Mouse (Mus musculus) urinary bladder, adult 2 months (tissue): ENCODE measurements around the gene Atad5. TPM values are rescaled to one million over a fixed set of nuclear protein-coding genes. Genes with fewer than 3 reads are reported as not detected.
A peak's percentile ranks its signal among the peaks of the same experiment; 100 is the strongest.

ENCODE experiments used
- DNase-seq: peaks from one replicate; pipeline ENCODE4 v3.0.0; 2022; ENCODE audit warnings: low spot score
- polyA plus RNA-seq: library from polyadenylated mRNA; depleted of rRNA; stranded (reverse); fragments of >200 nt; gene quantifications from 2 replicates; pipeline ENCODE4 v1.2.3, GENCODE M21; 2012

Atad5 gene
- polyA plus RNA-seq, 1 experiment, result 2.4 TPM

DNA sequence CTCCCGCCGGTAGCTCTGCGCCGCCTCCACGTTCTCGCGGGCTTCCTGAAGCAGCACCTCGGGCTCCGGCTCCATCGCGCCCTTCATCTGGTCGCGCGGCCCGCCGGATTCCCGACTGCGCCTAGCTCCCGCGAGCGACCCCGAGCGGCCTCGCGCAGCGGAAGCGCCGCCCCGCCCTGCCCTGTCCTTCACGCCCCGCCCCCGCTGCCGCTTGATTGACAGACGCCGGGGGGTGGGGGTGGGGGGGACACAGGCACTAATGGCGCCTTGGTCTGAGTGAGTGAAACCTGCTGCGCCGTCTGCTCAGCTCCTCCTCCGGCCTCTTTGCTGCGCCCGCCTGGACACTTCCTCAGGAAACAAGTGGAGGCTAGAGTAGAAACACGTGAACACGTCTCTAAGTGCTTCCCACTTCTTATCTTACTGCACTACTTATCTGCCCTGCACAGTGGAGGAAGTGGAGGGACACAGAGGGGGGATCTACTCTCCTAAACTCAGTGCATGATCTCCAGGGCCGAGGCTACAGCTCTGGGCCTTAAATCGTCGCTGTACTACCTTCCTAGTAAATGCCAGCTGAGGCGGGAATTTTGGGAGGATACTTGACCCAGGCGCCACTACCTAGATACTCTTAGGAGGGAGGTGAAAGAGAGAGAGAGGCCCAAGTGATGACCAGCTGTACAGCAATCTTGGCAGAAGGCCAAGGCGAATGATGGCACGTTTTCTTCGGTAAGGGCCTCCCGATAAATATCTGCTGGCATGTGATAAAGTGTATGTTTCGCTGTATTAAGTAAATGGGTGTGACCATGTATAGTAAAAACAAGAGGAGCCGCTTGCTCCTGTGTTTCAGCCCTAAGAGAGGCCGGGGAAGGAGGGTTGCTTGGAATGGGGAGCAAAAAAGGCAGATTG is 8.1 kb upstream of the Atad5 start, which contains the start of gene Crlf3:
TSS of gene Crlf3 (minus strand) at position 166 of the 903 bp plus-strand sequence.
- peak; percentile 81 for DNase-seq

DNA sequence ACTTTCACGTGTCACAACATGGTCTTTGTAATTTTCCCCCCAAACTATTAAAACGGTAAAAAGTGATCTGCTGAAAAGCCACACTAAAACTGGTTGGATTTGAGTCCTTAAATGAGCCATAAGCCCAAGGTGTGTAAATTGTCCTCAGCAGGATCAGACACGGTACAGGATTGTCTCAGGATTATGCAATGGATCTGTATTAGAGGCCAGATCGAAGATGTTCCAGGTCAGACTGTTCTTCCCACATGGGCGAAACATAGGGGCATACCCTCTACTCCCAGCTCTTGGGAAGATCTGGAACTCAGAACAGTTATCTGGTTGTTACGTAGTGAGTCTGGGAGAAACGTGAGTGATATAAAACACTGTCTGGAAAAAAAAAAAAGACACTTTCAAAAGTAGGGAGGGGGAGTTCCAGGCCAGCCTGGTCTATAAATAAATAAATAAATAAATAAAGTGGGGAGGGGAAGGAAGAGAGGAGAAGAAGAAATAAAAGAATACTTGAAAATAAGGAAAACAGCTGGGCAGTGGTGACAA is 7.3 kb upstream of the Atad5 start:
- no peak for DNase-seq

DNA sequence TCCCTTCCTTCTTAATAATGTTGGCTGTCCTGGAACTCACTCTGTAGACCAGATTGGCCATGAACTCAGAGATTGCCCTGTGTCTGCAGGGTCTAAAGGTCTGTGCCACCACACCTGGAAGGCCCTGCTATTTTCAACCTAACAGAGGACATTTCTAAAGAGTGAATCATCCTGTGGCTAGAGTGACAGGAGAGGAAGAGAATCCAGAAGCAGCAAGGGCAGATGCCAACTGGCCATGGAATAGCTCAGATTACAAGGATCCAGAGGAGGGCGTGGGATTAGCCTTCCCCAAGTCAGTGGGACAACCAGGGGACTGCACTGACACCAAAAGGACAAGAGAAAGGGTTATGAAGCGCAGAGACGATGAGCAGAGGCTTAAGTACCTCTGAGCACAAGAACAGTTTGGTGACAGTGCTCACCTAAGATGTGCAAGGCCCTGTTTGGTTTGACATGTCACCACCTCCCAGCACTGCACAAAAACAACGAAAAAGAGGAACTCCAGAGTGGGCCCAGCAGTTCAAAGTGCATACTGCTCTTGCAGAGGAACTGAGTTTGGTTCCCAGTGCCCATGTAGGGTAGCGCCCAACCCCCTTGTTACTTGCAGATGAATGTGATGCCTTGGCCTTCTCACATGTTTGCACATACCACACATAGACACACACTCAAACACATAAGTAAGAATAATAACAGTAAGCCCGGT is 3.7 kb upstream of the Atad5 start:
- no peak for DNase-seq

DNA sequence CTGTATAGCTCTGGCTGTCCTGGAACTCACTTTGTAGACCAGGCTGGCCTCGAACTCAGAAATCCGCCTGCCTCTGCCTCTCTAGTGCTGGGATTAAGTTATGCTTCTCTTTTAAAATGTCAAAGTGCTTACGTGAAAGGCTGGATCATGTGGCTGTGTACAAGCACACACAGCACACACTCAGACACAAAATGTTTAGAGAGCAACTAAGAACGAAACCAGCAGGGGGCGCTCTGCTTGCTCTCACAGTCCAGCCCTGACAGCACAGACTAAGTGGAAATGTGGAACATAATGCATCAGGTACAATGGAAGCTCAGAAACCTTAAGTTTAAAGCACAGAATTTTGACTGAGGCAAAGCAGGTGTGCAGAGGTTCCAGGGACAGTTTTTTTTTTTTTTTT is 2.4 kb upstream of the Atad5 start:
- peak; percentile 43 for DNase-seq

- no peak for DNase-seq
Observed at GRCm38 (mm10) chr11:80089817-80090214, 616 bp downstream of the Atad5 start.

GRCm38 (mm10) chr11:80090555-80091164 is 1.5 kb downstream of the Atad5 start:
- no peak for DNase-seq

- no peak for DNase-seq
Observed at GRCm38 (mm10) chr11:80098444-80099056, 9.3 kb downstream of the Atad5 start.

GRCm38 (mm10) chr11:80101298-80101697 is 12.1 kb downstream of the Atad5 start:
- no peak for DNase-seq

DNA sequence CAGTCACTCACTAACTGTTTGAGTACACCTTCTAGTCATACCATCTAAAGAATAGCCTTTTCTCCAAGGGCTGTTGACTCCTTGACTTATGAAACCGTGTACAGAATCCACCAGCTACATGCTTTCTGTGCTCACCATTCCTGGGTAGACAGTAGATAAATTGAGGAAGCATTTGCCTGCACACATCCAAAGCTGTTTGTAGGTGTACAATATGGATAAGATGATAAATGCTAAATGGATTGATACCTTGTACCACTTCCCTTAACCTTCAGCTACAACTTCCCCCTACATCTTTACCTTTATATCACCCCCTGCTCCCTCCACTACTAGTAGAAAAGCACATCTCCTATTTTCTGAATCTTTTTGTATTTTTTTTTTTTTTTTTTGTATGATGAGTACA is 15.2 kb downstream of the Atad5 start:
- DNase-seq, result no peak

DNA sequence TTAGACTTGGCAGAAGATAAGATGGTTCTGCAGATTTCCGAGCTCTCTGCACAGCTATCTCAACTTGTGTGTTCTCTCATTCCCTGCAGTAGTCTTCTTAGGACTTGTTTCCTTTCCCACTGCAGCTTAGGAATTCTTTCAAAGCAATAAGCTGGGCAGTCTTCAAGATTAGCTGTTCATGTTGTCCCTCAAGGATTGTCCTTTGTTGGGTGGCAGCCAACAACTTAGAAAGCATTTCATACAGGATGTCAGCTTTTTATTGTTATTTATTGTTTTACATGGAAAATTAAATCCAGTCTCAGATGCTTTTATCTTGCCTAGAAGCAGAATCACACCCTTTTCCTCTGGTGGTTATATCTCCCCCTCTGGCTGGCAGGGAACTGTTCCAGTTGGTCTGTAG is 27.2 kb downstream of the Atad5 start:
- DNase-seq, result no peak

- no peak for DNase-seq
Observed at GRCm38 (mm10) chr11:80132050-80132449, 42.9 kb downstream of the Atad5 start.

- DNase-seq, result no peak
Observed at GRCm38 (mm10) chr11:80134744-80135143, 45.5 kb downstream of the Atad5 start.

GRCm38 (mm10) chr11:80135954-80136683 is 46.9 kb downstream of the Atad5 start:
- no peak for DNase-seq

DNA sequence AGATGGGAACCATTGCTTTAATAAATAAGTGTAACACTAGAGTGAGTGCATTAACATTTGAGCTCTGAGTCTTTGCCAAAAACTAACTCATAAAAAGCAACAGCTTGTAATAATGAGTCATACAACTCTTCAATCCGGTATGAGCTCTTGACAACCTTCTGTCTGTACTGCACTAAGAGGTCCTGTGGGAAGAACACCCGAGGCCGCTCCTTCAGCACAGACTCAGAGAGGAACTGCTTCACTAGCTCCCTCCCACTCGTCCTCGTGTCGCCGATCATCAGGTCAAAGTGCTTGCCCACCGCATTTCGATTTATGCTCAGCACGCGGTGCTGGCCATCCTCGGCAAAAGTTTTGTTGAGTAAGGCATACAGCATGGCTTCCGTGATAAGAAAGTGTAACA is 47.6 kb downstream of the Atad5 start:
- no peak for DNase-seq

GRCm38 (mm10) chr11:80137773-80138172 is 48.6 kb downstream of the Atad5 start:
- DNase-seq, result no peak

DNA sequence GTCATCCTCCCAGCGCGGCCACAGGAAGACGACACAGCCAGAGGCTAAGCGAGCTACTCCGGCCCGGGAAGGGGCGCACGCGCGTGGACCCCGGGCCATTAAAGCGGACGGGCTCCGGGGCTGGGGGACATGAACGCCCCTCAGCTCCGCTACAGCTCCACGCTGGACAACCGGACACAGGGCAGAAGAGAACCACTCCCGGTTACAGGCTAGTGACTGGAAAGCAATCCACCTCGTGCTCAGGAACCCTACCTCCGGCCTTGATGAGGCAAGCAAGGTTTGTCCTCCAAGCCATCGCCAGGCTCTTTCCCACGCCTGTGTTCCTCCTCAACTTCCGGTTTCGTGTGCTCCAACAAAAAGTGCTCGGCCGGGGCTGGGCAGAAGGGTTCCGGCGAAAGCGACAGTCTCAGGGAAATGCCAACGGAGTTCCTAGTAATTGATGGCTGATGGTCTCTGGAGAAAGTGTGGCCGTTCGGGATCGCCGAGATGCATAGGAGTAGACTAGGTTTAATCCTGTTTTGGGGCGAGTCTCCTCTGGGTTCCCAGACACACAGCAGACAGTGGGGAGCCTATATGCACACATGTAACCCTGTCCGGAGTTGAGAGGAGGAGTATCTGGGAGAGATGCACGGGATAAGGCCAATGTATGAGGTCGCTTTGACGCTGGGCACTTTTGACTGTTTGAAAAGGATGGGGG is 52.8 kb downstream of the Atad5 start, which contains the start of gene Tefm:
TSS of gene Tefm (minus strand) at position 351 of the 697 bp plus-strand sequence.
- peak; percentile 73 for DNase-seq

DNA sequence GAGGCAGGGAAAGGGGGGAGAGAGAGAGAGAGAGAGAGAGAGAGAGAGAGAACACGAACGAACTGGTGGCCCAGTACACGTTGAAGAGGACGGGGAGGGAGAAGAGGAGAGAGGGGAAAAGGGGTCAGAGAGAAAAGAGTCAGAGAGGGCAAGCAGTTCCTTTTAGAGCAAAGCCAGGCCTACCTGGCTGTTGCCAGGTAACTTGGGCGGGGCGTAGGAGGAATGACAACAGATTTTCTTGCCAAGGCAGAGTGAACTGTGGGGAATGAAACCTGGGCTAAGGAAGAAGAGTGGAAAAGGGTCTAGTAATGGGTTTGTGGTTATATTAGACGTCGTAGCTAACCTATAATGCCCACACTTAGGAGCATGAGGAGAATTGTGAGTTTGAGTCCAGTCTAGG is 53.7 kb downstream of the Atad5 start:
- no peak for DNase-seq

DNA sequence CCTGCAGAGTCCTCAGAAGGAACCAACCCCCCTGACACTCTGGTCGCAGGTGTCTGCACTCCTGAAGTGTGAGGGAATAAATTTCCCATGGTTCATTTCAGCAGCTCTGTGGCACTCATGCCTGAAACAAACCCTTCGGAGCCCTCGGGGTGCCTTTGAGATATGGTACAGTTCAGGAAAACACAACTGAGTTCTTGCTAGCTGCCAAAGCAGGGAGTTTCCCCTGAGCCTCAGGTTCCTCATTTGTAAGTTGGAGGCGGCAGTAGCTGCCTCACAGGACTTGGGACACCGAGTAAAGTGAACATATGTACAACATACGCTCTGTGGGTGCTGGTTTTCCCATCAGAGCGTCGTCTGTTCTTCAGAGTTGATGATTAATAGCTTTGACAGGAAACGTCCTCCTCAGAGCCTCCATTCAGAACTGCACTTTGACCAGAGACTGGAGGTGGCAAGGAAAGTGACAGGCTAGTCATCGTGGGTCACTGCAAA is 56.6 kb downstream of the Atad5 start:
- no peak for DNase-seq

DNA sequence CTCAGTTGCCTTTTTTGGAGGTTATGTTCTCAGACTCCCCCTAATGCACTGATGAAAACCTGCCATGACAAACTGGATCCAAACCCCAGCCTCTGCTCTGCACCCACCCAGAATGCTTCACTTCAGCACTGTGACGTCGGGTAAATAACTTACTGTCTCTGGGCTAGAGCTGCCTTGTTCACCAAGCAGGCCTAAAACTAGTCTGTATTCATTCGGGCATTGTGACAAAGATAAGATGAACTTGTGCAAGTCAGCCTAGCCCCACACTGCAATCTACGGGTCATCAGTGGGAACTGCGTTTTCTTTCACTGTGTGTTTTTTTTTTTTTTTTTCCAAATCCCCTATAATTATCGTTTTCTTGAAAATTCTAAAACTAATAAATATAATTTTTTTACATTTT is 58.5 kb downstream of the Atad5 start:
- no peak for DNase-seq

- no peak for DNase-seq
Observed at GRCm38 (mm10) chr11:80148313-80148712, 59.1 kb downstream of the Atad5 start.
